Mouse (Mus musculus) ES-Bruce4 (cell line): Measurements from ENCODE around the gene Clint1. TPM values are rescaled to one million over a fixed set of nuclear protein-coding genes. Genes with fewer than 3 reads are reported as not detected.

Experiments used
- H3K27ac ChIP-seq: 2 replicates; pipeline ENCODE4 v1.5.1; 2012; ENCODE audit warnings: low read length, inconsistent platforms; ENCODE audit not compliant: insufficient read depth
- H3K27me3 ChIP-seq: 2 replicates; pipeline ENCODE4 v1.6.1; 2012; ENCODE audit warnings: mild to moderate bottlenecking, low read length, inconsistent platforms; ENCODE audit not compliant: control insufficient read depth, poor library complexity, insufficient read depth, severe bottlenecking
- H3K36me3 ChIP-seq: 2 replicates; pipeline ENCODE4 v1.6.1; 2012; ENCODE audit warnings: inconsistent platforms, mild to moderate bottlenecking, low read length, moderate library complexity; ENCODE audit not compliant: control insufficient read depth, poor library complexity, insufficient read depth, severe bottlenecking
- H3K4me1 ChIP-seq: one replicate; pipeline ENCODE4 v1.8.1; 2011; ENCODE audit warnings: low read length; ENCODE audit not compliant: control insufficient read depth, insufficient read depth
- H3K4me3 ChIP-seq: 2 replicates; pipeline ENCODE4 v1.5.1; 2011; ENCODE audit warnings: low read depth, mild to moderate bottlenecking, low read length
- H3K9ac ChIP-seq: 2 replicates; pipeline ENCODE4 v1.6.1; 2012; ENCODE audit warnings: low read depth, mild to moderate bottlenecking, inconsistent platforms; ENCODE audit not compliant: poor library complexity, severe bottlenecking
- H3K9me3 ChIP-seq: replicated peaks from 2 replicates; pipeline ENCODE4 v1.6.1; 2012; ENCODE audit warnings: mild to moderate bottlenecking, low read length, inconsistent platforms; ENCODE audit not compliant: control insufficient read depth, poor library complexity, insufficient read depth, severe bottlenecking
- CTCF ChIP-seq: IDR thresholded peaks from one replicate; pipeline ENCODE4 v1.8.1; 2011; ENCODE audit warnings: low read depth, low read length
- EP300 ChIP-seq: IDR thresholded peaks from 2 replicates; pipeline ENCODE4 v1.6.1; 2011; ENCODE audit warnings: low read depth, low read length; ENCODE audit not compliant: insufficient read depth
- POLR2A ChIP-seq: IDR thresholded peaks from one replicate; pipeline ENCODE4 v1.8.1; 2011; ENCODE audit warnings: low read length; ENCODE audit not compliant: insufficient read depth
- polyA plus RNA-seq: library from polyadenylated mRNA; stranded (reverse); fragments of >200 nt; gene quantifications from 2 replicates; pipeline ENCODE4 v1.2.4, GENCODE M21; 2011; ENCODE audit warnings: low read depth; ENCODE audit not compliant: missing spikeins, insufficient read depth, insufficient read length

The Clint1 gene
- polyA plus RNA-seq, 1 experiment: 77.6 TPM

DNA sequence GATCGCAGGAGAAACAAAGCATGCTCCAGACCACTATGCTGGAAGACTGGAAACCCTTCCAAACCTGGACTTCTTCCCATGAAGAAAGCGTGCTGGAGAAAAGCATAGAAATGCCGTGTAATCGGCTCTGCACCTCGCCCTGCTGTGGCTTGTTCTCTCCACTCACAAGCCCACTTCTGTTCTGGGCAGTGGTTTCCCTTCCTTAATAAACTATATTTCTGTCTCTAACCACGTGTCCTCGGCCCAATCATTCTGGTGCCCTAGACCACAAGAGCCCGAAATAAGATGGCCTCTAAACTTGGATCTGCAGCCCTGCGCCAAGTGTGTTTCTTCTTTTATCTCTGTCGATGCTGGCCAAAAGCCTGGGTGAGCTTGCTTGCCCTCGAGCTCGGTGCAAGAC, 44.0 kb upstream of the Clint1 start:
- H3K27me3 ChIP-seq: no peaks in the 10 kb centered on the region
- H3K4me3 ChIP-seq: no peak overlapping the region
- no peaks in the 10 kb centered on the region; the same call in 1 of the 2 replicates for H3K9me3 ChIP-seq
- no peaks in the 10 kb centered on the region for H3K36me3 ChIP-seq
- H3K4me1 ChIP-seq: no peaks in the 10 kb centered on the region
- H3K27ac ChIP-seq: no peak overlapping the region
- no peak for TF ChIP-seq EP300
- H3K9ac ChIP-seq: no peak overlapping the region

DNA sequence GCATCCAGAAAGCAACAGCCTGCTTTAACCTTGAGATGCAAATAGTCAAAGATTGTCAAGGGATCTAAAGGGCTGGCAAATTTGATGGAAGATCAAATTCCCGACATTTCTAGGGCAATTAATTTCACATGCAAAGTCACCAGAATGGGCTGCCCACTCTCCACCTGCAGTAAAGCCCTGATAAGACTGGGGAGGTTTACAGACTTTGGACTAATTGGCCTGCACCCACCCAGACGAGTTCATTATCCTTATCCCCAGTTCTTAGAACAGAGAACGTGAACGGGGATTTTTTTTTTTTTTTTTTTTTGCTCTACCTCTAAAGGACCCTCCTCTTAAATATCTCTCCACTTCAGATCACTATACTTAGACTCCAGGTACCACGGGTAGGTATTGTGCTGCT, 42.4 kb upstream of the Clint1 start:
- Histone ChIP-seq H3K36me3 (no peaks in the 10 kb centered on the region), H3K9me3 (no peaks in the 10 kb centered on the region; the same call in 1 of the 2 replicates), H3K4me3 (no peak overlapping the region), H3K27ac (no peak overlapping the region), H3K9ac (no peak overlapping the region), H3K4me1 (no peaks in the 10 kb centered on the region), H3K27me3 (no peaks in the 10 kb centered on the region)
- no peak for TF ChIP-seq CTCF
- TF ChIP-seq POLR2A: no peak
- TF ChIP-seq EP300: no peak

DNA sequence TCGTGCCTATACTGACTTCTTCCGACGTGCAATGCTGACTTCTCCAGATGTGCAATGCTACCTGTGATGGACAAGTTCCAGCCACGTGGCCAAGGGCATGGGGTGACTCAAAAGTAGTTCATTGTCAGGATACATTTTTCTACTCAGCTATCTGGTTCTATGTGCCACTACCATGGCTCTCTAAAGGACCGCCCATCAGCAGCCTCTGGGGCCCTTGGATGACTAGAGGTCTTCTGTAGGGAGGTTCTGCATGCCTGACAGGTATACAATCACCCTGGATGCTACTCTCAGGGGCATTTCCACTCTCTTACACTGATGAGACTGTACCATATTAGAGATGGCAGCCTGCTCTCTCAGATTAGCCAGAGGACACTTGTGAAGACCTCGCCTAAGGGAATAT, 41.8 kb upstream of the Clint1 start:
- H3K36me3 ChIP-seq: no peaks in the 10 kb centered on the region
- H3K9me3 ChIP-seq: no peaks in the 10 kb centered on the region; the same call in 1 of the 2 replicates
- H3K9ac ChIP-seq: no peak overlapping the region
- TF ChIP-seq CTCF (no peak), EP300 (no peak), POLR2A (no peak)
- H3K27ac ChIP-seq: no peak overlapping the region
- H3K4me1 ChIP-seq: no peaks in the 10 kb centered on the region
- no peak overlapping the region for H3K4me3 ChIP-seq
- no peaks in the 10 kb centered on the region for H3K27me3 ChIP-seq

DNA sequence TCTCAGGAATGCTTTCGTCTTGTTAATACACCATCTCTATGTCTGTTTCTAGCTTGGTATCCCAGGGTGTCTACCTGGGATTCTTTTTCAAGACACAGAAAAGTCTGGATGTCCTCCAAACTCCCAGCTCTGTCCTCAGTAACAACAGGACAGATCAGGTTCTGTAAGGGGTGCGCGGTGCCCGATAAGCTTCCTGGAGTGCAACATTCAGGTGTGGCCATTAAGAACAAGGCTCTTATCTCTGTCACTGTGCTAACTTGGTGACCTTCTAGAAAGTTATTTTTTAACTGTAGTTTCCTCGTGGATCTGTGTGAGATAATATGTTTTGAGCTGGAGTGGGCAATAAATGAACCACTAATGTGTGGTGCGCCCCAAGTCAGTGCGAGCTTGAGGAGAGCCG, 41.0 kb upstream of the Clint1 start:
- Histone ChIP-seq H3K9ac (no peak overlapping the region), H3K27me3 (no peaks in the 10 kb centered on the region), H3K4me1 (no peaks in the 10 kb centered on the region), H3K36me3 (no peaks in the 10 kb centered on the region), H3K27ac (no peak overlapping the region), H3K4me3 (no peak overlapping the region), H3K9me3 (no peaks in the 10 kb centered on the region; the same call in 1 of the 2 replicates)
- no peak for TF ChIP-seq EP300
- TF ChIP-seq CTCF: no peak
- TF ChIP-seq POLR2A: no peak

DNA sequence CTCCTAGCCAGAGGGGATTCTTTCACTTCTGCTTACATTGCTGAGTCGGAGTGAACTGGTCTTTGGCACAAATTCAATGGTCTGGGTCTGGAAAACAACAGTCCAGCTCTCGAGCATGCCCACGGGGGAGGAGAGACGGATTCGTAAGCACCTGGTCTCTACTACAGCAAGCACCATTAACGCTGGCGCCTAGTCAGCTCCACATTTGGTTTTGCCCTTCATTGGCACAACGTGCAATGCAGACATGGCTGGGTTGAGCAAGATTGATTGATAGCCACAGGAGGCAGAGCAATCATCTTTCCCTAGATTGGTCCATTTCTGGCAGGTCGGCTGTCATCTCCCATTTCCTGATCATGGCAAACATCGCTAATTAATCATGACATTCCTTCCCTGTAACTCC, 36.2 kb upstream of the Clint1 start:
- TF ChIP-seq EP300: no peak
- TF ChIP-seq POLR2A: no peak
- no peak for TF ChIP-seq CTCF
- Histone ChIP-seq H3K27me3 (no peaks in the 10 kb centered on the region; the same call in 1 of the 2 replicates), H3K4me3 (no peak overlapping the region), H3K9ac (no peak overlapping the region), H3K4me1 (no peaks in the 10 kb centered on the region), H3K36me3 (no peaks in the 10 kb centered on the region), H3K27ac (no peak overlapping the region), H3K9me3 (no peaks in the 10 kb centered on the region; the same call in 1 of the 2 replicates)

DNA sequence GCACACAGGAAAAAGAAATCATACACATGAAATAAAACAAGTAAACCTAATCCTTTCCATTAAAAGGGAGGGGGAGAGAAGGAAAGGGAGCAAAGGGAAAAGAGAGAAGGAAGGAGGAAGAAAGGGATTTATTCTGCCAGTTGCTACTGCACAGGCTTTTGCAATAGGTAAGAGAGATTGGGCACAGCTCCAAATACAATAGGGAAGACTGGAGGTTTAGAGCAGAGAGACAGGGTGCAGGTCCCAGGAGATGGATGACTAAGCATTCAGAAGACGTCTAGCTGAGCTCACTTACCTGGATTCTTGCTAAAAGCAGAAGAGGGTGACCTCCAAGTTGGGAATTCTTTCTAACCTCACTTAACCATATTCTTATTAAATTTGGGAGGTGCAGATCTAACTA, 35.1 kb upstream of the Clint1 start:
- Histone ChIP-seq H3K27ac (no peak overlapping the region), H3K36me3 (no peaks in the 10 kb centered on the region), H3K4me1 (no peaks in the 10 kb centered on the region), H3K9ac (no peak overlapping the region), H3K4me3 (no peak overlapping the region), H3K9me3 (no peaks in the 10 kb centered on the region; the same call in 1 of the 2 replicates), H3K27me3 (no peaks in the 10 kb centered on the region; the same call in 1 of the 2 replicates)
- no peak for TF ChIP-seq POLR2A
- TF ChIP-seq EP300: no peak
- no peak for TF ChIP-seq CTCF
